Mouse (Mus musculus) limb, embryonic 12.5 days (tissue): ENCODE measurements around the gene Tcf3. TPM values are rescaled to one million over a fixed set of nuclear protein-coding genes. Genes with fewer than 3 reads are reported as not detected.

ENCODE experiments used
- ATAC-seq: fragments of 200-750 bp; cut with Nextera tagmentation; 2 replicates; pipeline ENCODE4 v1.8.0; 2017; ENCODE audit warnings: low read depth, moderate TSS enrichment; ENCODE audit not compliant: insufficient number of reproducible peaks, insufficient read depth, low FRiP score, low TSS enrichment
- H3K27ac ChIP-seq: fragments of 300-500 bp; sonication (generic); 2 replicates; pipeline ENCODE4 v1.5.1; 2016; ENCODE audit warnings: mild to moderate bottlenecking, moderate library complexity
- H3K27me3 ChIP-seq: fragments of 300-500 bp; sonication (generic); 2 replicates; pipeline ENCODE4 v1.6.1; 2016; ENCODE audit warnings: mild to moderate bottlenecking, moderate library complexity
- H3K36me3 ChIP-seq: fragments of 300-500 bp; sonication (generic); 2 replicates; pipeline ENCODE4 v1.6.1; 2016; ENCODE audit warnings: mild to moderate bottlenecking, moderate library complexity
- H3K4me1 ChIP-seq: fragments of 300-500 bp; sonication (generic); replicated peaks from 2 replicates; pipeline ENCODE4 v1.6.1; 2016
- H3K4me2 ChIP-seq: fragments of 300-500 bp; sonication (generic); 2 replicates; pipeline ENCODE4 v1.6.1; 2016; ENCODE audit warnings: mild to moderate bottlenecking, moderate library complexity
- H3K4me3 ChIP-seq: fragments of 300-500 bp; sonication (generic); replicated peaks from 2 replicates; pipeline ENCODE4 v1.5.1; 2016; ENCODE audit warnings: mild to moderate bottlenecking
- H3K9ac ChIP-seq: fragments of 300-500 bp; sonication (generic); replicated peaks from 2 replicates; pipeline ENCODE4 v1.6.1; 2016; ENCODE audit warnings: mild to moderate bottlenecking, moderate library complexity
- H3K9me3 ChIP-seq: fragments of 300-500 bp; sonication (generic); 2 replicates; pipeline ENCODE4 v1.6.1; 2016; ENCODE audit warnings: mild to moderate bottlenecking, moderate library complexity
- WGBS: fragments of 180-500 bp; shearing (Covaris S2); methylation state at CpG from one replicate; pipeline ENCODE4 v1.1.7; 2016; 5-methylcytosine and 5-hydroxymethylcytosine counted together
- polyA plus RNA-seq: library from polyadenylated mRNA; unstranded; fragments of >200 nt; fragmentation: Nextera tagmentation; extraction: Ambion mirVana; gene quantifications from 2 replicates; pipeline ENCODE4 v1.2.1, GENCODE M21; 2016

Gene Tcf3
- polyA plus RNA-seq, 1 experiment from 2014 or later: 247 TPM

DNA sequence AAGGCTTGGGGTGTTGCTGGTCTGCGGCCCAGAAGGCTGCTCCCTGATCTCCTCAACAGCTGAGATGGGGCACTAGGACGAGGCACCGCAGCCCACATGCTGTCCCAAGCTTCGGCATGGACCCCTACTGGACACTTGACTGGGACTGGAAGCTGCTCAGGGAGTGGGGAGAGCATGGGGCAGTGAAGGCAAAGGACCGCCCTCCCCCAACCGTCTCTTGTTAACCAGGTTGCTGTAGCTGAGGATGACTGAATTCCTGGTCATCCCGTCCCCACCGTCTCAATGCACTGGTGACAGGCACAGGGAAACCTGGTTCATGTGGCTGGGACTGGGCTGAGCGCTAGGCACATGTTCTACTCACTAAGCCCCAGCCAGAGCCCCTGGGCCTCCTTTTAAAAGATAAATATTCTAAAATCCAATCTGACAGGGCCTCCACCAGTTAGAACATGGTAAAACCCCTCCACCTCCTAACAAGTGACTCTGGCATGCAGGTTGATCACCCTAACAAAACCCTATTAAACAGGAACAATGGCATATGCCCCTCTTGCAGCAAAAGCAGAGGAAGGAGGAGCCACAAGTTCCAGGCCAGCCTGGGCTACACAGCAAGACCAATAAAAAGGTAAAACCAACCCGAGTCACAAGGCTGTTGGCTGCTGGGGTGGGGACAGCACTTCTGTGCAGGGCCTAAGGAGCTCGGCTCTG is 36.5 kb downstream of the Tcf3 start:
- H3K36me3 ChIP-seq: peaks cover 68% of the 10 kb centered on the region
- H3K27ac ChIP-seq: peak overlapping the region; percentile 36; the same call in 1 of the 2 replicates
- 88% methylated on average over 11 of the region's 11 CpGs for WGBS

DNA sequence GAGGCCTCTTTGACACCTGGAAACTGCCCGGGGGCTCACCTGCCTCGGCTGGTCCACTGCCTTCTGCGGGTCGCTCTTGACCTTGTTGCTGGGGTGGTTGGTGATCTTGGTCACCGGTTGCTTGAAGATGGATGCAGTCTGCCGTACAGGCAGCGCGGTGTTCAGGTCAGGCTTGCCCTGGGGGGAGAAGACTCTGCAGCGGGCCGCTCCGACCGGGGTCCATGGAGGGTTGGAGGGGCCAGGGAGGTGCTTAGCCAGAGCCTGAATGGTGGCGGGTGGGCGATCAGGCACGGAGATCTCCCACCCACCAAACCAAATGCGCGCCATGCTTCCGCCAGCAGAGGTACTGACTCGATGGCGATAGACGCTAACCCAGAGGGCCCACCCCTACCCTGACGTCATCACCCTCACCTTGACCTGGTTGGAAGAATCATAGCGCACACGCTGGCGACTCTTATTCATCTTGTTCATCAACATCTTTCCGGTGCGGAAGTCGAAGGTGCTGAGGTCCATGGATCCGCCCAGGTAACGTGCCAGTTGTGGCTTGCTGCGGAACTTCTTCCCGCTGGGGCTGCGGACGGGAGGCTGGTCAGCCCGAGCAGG is 38.3 kb downstream of the Tcf3 start:
- peaks cover 76% of the 10 kb centered on the region for H3K36me3 ChIP-seq
- H3K4me1 ChIP-seq: peaks cover 21% of the 10 kb centered on the region
- 94% methylated on average over 35 of the region's 35 CpGs for WGBS
- H3K9me3 ChIP-seq: no peaks in the 10 kb centered on the region
- H3K27ac ChIP-seq: no peak overlapping the region
- no peak for ATAC-seq
- H3K4me3 ChIP-seq: no peak overlapping the region; the same call in 1 of the 2 replicates
- H3K9ac ChIP-seq: no peak overlapping the region
- H3K4me2 ChIP-seq: no peak overlapping the region
- no peaks in the 10 kb centered on the region for H3K27me3 ChIP-seq

More for the DNA sequence above, 36.5 kb downstream of the Tcf3 start:
- H3K4me3 ChIP-seq: peak overlapping the region; percentile 74
- peak overlapping the region; percentile 88 for H3K4me2 ChIP-seq
- H3K4me1 ChIP-seq: peaks cover 33% of the 10 kb centered on the region
- peak overlapping the region; percentile 95; the same call in 1 of the 2 replicates for H3K9ac ChIP-seq
- H3K27me3 ChIP-seq: no peaks in the 10 kb centered on the region
- ATAC-seq: no peak
- no peaks in the 10 kb centered on the region for H3K9me3 ChIP-seq

DNA sequence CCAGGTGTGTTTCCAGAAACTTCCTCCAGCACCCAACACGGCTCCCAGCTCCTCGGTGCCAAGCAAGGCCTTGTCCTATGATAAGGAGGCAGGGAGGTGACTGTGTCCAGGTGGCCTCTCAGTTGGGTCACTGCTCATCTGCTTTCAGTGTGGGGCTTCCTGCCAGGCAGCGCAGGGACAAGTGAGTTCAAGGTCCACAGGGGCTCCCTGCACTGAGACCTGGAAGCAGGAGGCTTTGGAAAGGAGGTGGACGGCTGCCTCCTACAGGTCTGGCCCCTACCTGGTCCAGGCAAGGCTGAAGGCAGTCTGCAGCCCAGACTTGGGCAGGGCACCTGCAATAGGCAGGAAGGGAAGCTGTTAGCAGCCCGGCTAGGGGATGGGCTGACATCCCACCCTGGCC is 40.8 kb downstream of the Tcf3 start:
- Histone ChIP-seq H3K9me3 (no peaks in the 10 kb centered on the region), H3K36me3 (peaks cover 81% of the 10 kb centered on the region), H3K4me3 (no peak overlapping the region), H3K4me1 (peaks cover 26% of the 10 kb centered on the region), H3K9ac (no peak overlapping the region), H3K27me3 (no peaks in the 10 kb centered on the region), H3K4me2 (no peak overlapping the region), H3K27ac (no peak overlapping the region)
- 93% methylated on average over 5 of the region's 5 CpGs for WGBS
- no peak for ATAC-seq

DNA sequence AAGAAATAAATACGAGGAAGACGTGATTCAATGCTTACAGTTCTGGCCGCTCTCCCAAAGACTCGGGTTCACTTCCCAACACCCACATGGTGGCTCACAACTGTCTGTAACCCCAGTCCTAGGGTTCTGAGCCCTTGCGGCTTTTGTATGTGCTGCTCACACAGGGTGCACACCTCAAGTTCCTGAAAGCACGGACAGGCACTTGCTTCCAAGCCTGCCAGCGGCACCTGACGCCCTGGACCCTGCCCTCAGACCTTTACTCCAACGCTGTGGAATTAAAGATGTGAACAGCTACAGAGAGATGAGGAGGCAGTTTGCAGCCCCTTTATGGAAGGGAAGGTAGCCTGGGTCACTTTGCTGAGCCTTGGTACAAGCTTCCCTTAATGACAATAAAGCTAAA is 42.8 kb downstream of the Tcf3 start:
- ATAC-seq: no peak
- H3K4me3 ChIP-seq: no peak overlapping the region; the same call in 1 of the 2 replicates
- H3K4me2 ChIP-seq: no peak overlapping the region
- H3K9me3 ChIP-seq: no peaks in the 10 kb centered on the region
- no peak overlapping the region for H3K9ac ChIP-seq
- H3K4me1 ChIP-seq: peaks cover 12% of the 10 kb centered on the region
- H3K27me3 ChIP-seq: no peaks in the 10 kb centered on the region
- peaks cover 61% of the 10 kb centered on the region for H3K36me3 ChIP-seq
- 89% methylated on average over 9 of the region's 9 CpGs for WGBS
- no peak overlapping the region for H3K27ac ChIP-seq

DNA sequence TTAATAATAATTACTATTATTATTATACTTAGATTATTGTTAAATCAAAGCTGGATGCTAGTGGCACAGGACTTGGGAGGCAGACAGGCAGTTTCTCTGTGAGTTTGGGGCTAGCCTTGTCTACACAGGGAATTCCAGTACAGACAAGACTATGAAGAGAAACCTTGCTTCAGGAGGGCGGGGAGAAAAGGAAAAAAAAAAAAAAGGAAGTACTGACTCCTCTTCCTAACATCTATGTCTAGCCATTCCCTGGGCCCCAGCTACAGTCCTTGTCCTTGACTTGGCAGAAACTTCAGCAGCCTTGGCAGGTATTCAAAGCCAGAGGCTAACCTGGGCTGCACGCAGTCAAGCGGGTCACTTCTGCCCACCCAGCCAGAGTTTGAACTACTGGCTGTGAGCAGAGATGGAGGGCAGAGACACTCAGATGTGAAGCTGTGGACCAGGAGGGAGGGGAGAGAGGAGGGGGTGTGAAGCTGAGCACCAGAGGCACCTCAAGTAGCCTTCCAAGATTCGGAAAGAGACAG is 44.2 kb downstream of the Tcf3 start:
- Histone ChIP-seq H3K4me3 (no peak overlapping the region), H3K4me1 (peaks cover 24% of the 10 kb centered on the region), H3K27me3 (no peaks in the 10 kb centered on the region), H3K9ac (no peak overlapping the region), H3K36me3 (peaks cover 59% of the 10 kb centered on the region), H3K27ac (no peak overlapping the region), H3K4me2 (no peak overlapping the region), H3K9me3 (no peaks in the 10 kb centered on the region)
- ATAC-seq: no peak
- WGBS: 65% methylated on average over 4 of the region's 4 CpGs

DNA sequence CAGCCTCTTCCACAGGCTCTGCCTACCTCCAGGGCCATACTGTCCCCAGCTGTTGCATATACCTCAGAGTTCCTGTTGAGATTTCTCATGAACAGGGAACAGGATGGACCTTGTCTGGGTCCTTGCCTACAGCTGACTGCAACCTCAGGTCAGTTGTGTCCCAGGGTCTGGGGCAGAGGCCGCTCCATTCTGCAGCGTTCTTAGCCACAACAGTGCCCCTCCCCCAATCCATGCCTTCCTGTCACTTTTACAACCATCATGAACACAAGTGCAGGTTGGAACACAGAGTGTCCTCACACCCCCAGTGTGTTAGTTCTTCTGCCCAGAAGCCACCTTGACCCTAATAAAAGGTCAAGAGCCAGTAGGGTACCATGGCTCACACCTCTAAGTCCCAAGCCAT is 44.7 kb downstream of the Tcf3 start:
- Histone ChIP-seq H3K9me3 (no peaks in the 10 kb centered on the region), H3K4me3 (peak overlapping the region; percentile 97; the same call in 1 of the 2 replicates), H3K36me3 (peaks cover 59% of the 10 kb centered on the region), H3K4me2 (peak overlapping the region; percentile 88), H3K27ac (peak overlapping the region; percentile 84), H3K27me3 (no peaks in the 10 kb centered on the region), H3K4me1 (peaks cover 29% of the 10 kb centered on the region), H3K9ac (0 out of 2 replicates have a peak overlapping the region, but pooled peaks have one; percentile 97)
- no peak for ATAC-seq
- WGBS: 14% methylated on average over 2 of the region's 2 CpGs

DNA sequence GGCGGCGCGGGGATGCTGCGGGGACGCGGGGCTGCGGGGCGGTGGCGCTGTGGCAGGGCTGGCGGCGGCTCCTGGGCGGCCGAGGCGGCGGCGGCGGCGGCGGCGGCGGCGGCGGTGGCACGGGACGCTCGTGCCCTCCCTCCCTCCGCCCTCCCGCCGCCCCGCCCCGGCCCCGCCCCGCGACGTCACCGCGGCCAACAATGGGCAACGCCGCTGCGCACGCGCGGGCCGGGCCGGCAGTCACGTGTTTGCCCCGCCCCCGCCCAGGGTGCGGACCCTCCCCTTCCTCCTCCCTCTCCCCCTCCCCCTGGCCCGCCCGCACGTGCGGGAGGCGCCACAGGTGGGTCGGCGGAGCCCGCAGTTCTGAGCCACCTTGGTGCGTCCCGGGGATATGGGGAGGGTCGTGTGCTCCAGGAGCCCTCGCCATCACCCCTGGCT is 45.9 kb downstream of the Tcf3 start, which contains the start of gene Mex3d:
TSS of gene Mex3d (minus strand) at position 138 of the 438 bp plus-strand sequence.
- ATAC-seq: peak; percentile 7; the same call in 1 of the 2 replicates
- peaks cover 59% of the 10 kb centered on the region for H3K36me3 ChIP-seq

DNA sequence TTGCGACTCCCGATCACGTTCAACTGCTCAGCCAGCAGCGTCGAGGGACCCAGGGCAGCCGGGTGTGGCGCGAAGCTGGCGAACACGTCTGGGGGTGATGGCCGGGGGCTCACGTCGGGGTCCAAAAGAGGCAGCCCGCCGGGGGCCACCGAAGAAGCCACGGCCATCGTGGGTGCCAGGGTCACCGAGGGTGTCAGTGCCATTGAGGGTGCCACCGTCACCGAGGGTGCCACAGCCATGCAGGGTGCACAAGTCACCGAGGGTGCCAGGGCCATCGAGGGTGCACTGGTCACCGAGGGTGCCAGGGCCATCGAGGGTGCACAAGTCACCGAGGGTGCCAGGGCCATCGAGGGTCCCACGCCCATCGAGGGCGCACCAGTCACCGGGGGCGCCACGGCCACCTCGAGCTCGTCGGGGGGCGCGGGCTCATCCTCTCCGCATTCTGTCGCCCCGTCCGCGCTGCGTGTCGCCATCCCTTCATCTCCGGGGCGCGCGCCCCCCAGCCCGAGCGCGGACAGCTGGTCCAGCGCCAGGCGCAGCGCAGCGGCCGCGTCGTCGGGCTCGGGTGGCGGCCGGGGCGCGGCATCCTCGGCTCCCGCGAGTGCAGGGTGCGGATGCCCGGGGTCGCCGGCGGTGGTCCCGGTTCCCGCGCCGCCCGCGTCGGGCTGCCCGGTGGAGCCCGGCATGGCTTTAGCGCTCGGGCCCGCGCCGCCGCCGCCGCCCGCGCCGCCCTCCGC is 46.5 kb downstream of the Tcf3 start:
- peaks cover 59% of the 10 kb centered on the region for H3K36me3 ChIP-seq
- WGBS: under 1% methylated on average over 70 of the region's 94 CpGs
- H3K4me2 ChIP-seq: peak overlapping the region; percentile 94
- ATAC-seq: no peak
- peak overlapping the region; percentile 97 for H3K4me3 ChIP-seq
- H3K9me3 ChIP-seq: no peaks in the 10 kb centered on the region
- peak overlapping the region; percentile 97 for H3K9ac ChIP-seq
- peaks cover 38% of the 10 kb centered on the region for H3K4me1 ChIP-seq
- H3K27ac ChIP-seq: peak overlapping the region; percentile 90
- no peaks in the 10 kb centered on the region for H3K27me3 ChIP-seq

More for the DNA sequence above, 45.9 kb downstream of the Tcf3 start, which contains the start of gene Mex3d:
- Histone ChIP-seq H3K27me3 (no peaks in the 10 kb centered on the region), H3K9ac (peak within 1 kb of the TSS; percentile 97), H3K27ac (peak within 1 kb of the TSS; percentile 90), H3K9me3 (no peaks in the 10 kb centered on the region), H3K4me2 (peak within 1 kb of the TSS; percentile 94), H3K4me1 (peaks cover 38% of the 10 kb centered on the region), H3K4me3 (peak within 1 kb of the TSS; percentile 97)
- WGBS: 0% methylated on average over 27 of the region's 61 CpGs

DNA sequence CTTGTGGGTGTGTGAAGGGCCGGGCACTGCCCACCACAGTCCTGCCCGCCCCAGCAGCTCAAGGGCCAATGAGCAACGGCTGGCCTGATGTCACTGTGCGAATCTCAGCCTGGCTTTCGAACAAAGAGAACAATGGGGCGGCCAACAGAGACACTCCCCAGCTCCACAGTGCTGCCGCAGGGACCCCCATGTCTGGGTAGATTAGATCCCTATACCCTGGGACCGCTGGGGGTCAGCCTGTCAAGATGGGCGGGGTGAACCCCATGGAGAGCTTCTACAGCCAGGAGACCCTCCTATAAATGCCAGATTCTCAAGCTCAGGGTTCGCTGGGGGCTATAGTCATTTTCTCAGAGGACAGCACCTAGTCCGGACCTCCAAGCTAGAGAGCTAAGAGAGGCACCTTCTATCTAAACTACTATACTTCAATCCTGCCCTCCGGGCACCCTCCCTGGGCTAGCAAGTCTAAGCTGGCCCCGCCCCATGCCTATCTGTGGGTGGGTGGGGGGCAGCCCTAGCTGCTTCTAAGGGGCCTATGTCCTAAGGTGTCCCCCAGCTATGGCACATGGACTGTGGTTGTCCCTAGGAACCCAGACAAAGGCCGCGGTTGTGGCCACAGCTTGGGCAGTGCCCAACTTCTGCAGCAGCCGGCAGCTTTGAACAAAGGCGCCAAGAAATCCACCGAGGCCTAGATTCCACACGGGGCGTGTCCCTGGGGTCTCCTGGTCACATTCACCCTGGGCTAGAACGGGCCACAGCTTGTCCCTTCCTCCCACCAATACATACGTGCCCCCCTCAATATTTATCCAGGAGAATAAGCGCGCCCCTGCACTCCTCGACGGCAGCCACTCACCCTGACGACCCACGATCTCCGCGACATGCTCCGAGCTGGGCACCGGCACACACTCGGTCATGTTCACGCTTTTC is 47.4 kb downstream of the Tcf3 start:
- ATAC-seq: peak; percentile 44
- peaks cover 43% of the 10 kb centered on the region for H3K4me1 ChIP-seq

DNA sequence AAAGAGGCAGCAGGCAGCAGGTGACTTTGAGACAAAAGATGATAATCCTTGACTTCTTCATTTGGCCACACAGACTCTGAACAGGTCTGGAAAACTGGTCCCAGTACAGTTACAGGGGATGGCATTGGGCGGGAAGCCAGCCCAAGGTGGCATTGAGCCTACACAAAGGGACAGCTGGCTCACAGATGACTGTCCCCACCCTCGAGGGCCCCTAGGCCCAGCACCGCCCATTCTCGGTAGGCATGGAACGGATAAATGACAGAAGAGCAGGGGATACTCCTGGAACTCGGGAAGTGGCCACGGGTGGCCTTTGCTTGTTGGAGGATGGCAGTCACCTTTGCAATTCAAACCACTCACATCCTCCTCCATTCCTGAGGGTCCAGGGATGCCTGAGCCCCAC is 48.1 kb downstream of the Tcf3 start:
- no peaks in the 10 kb centered on the region for H3K9me3 ChIP-seq
- H3K4me2 ChIP-seq: peak overlapping the region; percentile 94
- no peaks in the 10 kb centered on the region for H3K27me3 ChIP-seq
- 21% methylated on average over 7 of the region's 7 CpGs for WGBS
- peak overlapping the region; percentile 97 for H3K9ac ChIP-seq
- ATAC-seq: 0 out of 2 replicates have a peak, but pooled peaks have one; percentile 3
- peak overlapping the region; percentile 90 for H3K27ac ChIP-seq
- peaks cover 48% of the 10 kb centered on the region for H3K4me1 ChIP-seq
- H3K4me3 ChIP-seq: peak overlapping the region; percentile 97
- H3K36me3 ChIP-seq: peaks cover 57% of the 10 kb centered on the region

More for the DNA sequence above, 47.4 kb downstream of the Tcf3 start:
- Histone ChIP-seq H3K9ac (peak overlapping the region; percentile 97), H3K27ac (peak overlapping the region; percentile 90), H3K36me3 (peaks cover 59% of the 10 kb centered on the region), H3K27me3 (no peaks in the 10 kb centered on the region), H3K4me2 (peak overlapping the region; percentile 94), H3K4me3 (peak overlapping the region; percentile 97), H3K9me3 (no peaks in the 10 kb centered on the region)
- WGBS: 2% methylated on average over 34 of the region's 34 CpGs
